Mouse (Mus musculus) spleen, adult 2 months (tissue): ENCODE data around the gene Slc5a6. TPM values are rescaled to one million over a fixed set of nuclear protein-coding genes. Genes with fewer than 3 reads are reported as not detected.

Source experiments
- DNase-seq, 2 experiments: peaks; one replicate each; pipeline versions ENCODE4 v3.0.0 to v3.0.0-alpha.2; 2012 to 2021; ENCODE audit warnings: low spot score in 2 of 2, low read depth in 1 of 2
- H3K27ac ChIP-seq: fragments of 200-500 bp; 2 replicates; pipeline ENCODE4 v1.5.1; 2012; ENCODE audit warnings: low read length, inconsistent platforms; ENCODE audit not compliant: insufficient read depth
- H3K27me3 ChIP-seq: fragments of 200-500 bp; 2 replicates; pipeline ENCODE4 v1.6.1; 2012; ENCODE audit warnings: mild to moderate bottlenecking, moderate library complexity, low read length, inconsistent platforms; ENCODE audit not compliant: control insufficient read depth, insufficient read depth
- H3K36me3 ChIP-seq: fragments of 200-500 bp; 2 replicates; pipeline ENCODE4 v1.6.1; 2012; ENCODE audit warnings: mild to moderate bottlenecking, low read length, inconsistent platforms; ENCODE audit not compliant: control insufficient read depth, insufficient read depth
- H3K4me1 ChIP-seq: fragments of 200-500 bp; 2 replicates; pipeline ENCODE4 v1.6.1; 2011; ENCODE audit warnings: inconsistent platforms; ENCODE audit not compliant: control insufficient read depth, insufficient read depth, insufficient read length
- H3K4me3 ChIP-seq: fragments of 200-500 bp; 2 replicates; pipeline ENCODE4 v1.5.1; 2011; ENCODE audit warnings: mild to moderate bottlenecking, inconsistent platforms; ENCODE audit not compliant: insufficient read depth, insufficient read length; ENCODE audit errors: extremely low read depth
- CTCF ChIP-seq: fragments of 200-500 bp; IDR thresholded peaks from 2 replicates; pipeline ENCODE4 v1.5.1; 2011; ENCODE audit warnings: mild to moderate bottlenecking, inconsistent platforms; ENCODE audit not compliant: insufficient read depth, insufficient read length, insufficient replicate concordance; ENCODE audit errors: extremely low read depth
- POLR2A ChIP-seq: fragments of 200-500 bp; IDR thresholded peaks from 2 replicates; pipeline ENCODE4 v1.6.1; 2011; ENCODE audit warnings: low read depth, low read length, inconsistent platforms
- WGBS: fragments of 180-500 bp; shearing (Covaris S2); methylation state at CpG from one replicate; pipeline ENCODE4 v1.1.7; 2018; 5-methylcytosine and 5-hydroxymethylcytosine counted together
- polyA plus RNA-seq: library from polyadenylated mRNA; depleted of rRNA; stranded (reverse); fragments of >200 nt; gene quantifications from 2 replicates; pipeline ENCODE4 v1.2.3, GENCODE M21; 2012; rRNA removed

Slc5a6 gene
- 16.0 and 16.3 TPM in 2 replicates for polyA plus RNA-seq

- H3K4me1 ChIP-seq, result peaks cover 1% of the 10 kb centered on the region; the same call in 1 of the 2 replicates
- H3K36me3 ChIP-seq, result no peaks in the 10 kb centered on the region
- DNase-seq, result peak; percentile 30 to 38
- TF ChIP-seq POLR2A, result no peak
- TF ChIP-seq CTCF, result no peak
- H3K4me3 ChIP-seq, result peak within 1 kb of the TSS; percentile 92
- no peaks in the 10 kb centered on the region for H3K27me3 ChIP-seq
- H3K27ac ChIP-seq, result peak within 1 kb of the TSS; percentile 97
- 2% methylated on average over 23 of the region's 23 CpGs for WGBS
Observed at GRCm38 (mm10) chr5:31048763-31049641, at the start of gene Slc5a6. Slc5a6 (minus strand) TSS chr5:31048924.

- WGBS, result 41% methylated on average over 11 of the region's 11 CpGs
- no peak for DNase-seq
- H3K4me3 ChIP-seq, result peak overlapping the region; percentile 45; the same call in 1 of the 2 replicates
- peaks cover 32% of the 10 kb centered on the region for H3K27me3 ChIP-seq
- peaks cover 22% of the 10 kb centered on the region for H3K4me1 ChIP-seq
- H3K36me3 ChIP-seq, result no peaks in the 10 kb centered on the region
- no peak overlapping the region for H3K27ac ChIP-seq
- no peak for TF ChIP-seq CTCF
- TF ChIP-seq POLR2A, result no peak
Observed at GRCm38 (mm10) chr5:31095711-31096480, 47.2 kb upstream of the Slc5a6 start.

- Histone ChIP-seq H3K27ac (no peak overlapping the region), H3K4me1 (peaks cover 22% of the 10 kb centered on the region), H3K4me3 (peak overlapping the region; percentile 45), H3K36me3 (no peaks in the 10 kb centered on the region), H3K27me3 (peaks cover 32% of the 10 kb centered on the region)
- TF ChIP-seq CTCF (no peak), POLR2A (no peak)
- DNase-seq, result peak; percentile 65
- WGBS, result 1% methylated on average over 59 of the region's 59 CpGs
Observed at GRCm38 (mm10) chr5:31094799-31095691, 46.3 kb upstream of the Slc5a6 start.

GRCm38 (mm10) chr5:31094100-31094798 lies 45.5 kb upstream of the Slc5a6 start:
- no peaks in the 10 kb centered on the region for H3K36me3 ChIP-seq
- peak overlapping the region; percentile 45 for H3K4me3 ChIP-seq
- 5% methylated on average over 29 of the region's 29 CpGs for WGBS
- no peak for TF ChIP-seq CTCF
- TF ChIP-seq POLR2A, result no peak
- no peak overlapping the region for H3K27ac ChIP-seq
- H3K4me1 ChIP-seq, result peaks cover 22% of the 10 kb centered on the region
- no peak for DNase-seq
- peaks cover 30% of the 10 kb centered on the region for H3K27me3 ChIP-seq

GRCm38 (mm10) chr5:31093151-31094041 lies 44.7 kb upstream of the Slc5a6 start:
- TF ChIP-seq POLR2A, result no peak
- no peak for TF ChIP-seq CTCF

More at GRCm38 (mm10) chr5:31093151-31094041, 44.7 kb upstream of the Slc5a6 start:
- peaks cover 22% of the 10 kb centered on the region for H3K4me1 ChIP-seq
- H3K27ac ChIP-seq, result no peak overlapping the region
- peaks cover 30% of the 10 kb centered on the region for H3K27me3 ChIP-seq
- no peaks in the 10 kb centered on the region for H3K36me3 ChIP-seq
- WGBS, result 3% methylated on average over 48 of the region's 54 CpGs
- DNase-seq, result peak in 1 of 2 experiments; percentile 31
- H3K4me3 ChIP-seq, result peak overlapping the region; percentile 32; the same call in 1 of the 2 replicates
